Mouse (Mus musculus): Measurements from ENCODE around the gene Olfr175-ps1. TPM values are rescaled to one million over a fixed set of nuclear protein-coding genes. Genes with fewer than 3 reads are reported as not detected.

Gene Olfr175-ps1
- total RNA-seq (2021): not detected

DNA sequence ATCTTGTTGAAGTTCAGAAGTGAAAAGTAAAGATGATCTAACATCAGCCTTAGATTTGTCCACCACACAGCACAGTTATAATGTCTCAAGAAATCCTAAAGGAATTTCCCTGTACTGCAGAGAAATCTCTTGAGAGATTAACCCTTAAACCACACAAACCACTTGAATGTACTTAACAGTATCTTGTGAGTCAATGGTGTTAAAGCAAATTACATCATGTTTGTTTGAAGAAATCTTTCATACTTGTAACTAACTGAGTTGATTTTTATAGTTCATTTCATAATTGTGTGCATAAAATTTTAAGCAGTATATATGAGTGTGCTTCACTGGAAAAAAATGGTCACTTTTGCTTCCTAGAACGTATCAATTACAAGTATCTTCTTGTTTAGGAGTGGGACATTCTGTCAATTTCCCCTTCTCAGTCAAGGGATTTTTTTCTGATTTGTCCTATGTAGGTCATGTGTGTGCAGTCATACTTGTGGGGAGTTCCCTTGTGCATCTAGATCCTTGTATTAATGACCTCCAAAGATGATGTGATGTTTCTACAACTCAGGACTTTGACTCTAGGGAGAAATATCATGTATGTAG, at the start of gene Olfr175-ps1:
TSS of gene Olfr175-ps1 (minus strand) at position 51 of the 588 bp plus-strand sequence.
- intact Hi-C loops (cut with DNase I): no loop called here
- DNase-seq (ENCODE audit: extremely low spot score in 1 of 2, low spot score in 2 of 2): no peak

DNA sequence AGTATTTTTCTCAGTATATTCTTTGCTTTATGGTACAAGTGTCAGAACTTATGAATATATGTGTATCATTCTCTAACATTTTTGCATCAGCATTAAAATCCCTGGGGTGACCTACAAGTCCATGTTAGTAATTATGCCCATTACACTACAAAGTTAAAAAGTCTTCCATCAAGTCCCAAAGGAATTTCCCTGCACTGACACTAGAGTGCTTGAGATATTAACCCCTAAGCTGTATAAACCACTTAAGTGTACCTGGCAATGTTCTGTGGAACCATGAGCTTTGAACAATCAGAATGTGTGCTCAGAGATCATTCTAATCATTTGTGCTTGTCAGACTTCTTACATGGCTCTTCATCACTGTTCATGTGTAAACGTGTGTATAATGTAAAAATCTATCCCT, 48.1 kb upstream of the Olfr175-ps1 start, which contains the start of gene Olfr177:
TSS of gene Olfr177 (minus strand) at position 101 of the 400 bp plus-strand sequence.
- intact Hi-C loops (cut with DNase I): no loop called here

DNA sequence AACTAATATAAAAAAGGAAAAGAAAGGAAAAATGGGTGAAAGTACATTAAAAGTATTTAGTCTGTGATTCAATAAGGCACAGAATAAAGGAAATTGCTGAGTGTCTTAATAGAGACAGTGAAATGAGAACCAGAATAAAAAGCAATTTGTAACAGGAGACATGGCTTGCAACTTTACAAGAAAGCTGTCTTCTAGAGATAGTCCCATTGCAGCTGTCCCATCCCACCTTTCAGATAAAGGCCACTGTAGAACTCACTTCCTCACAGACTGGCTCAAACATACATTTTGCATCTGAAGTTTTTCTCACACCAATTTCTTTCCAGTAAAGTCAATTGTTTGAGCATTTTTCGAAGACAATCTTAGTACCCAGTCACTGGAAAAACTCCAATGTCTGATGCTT, 34.9 kb upstream of the Olfr175-ps1 start:
- DNase-seq (ENCODE audit: extremely low spot score in 1 of 2, low spot score in 2 of 2): no peak
- intact Hi-C loops (cut with DNase I): no loop called here

More for the DNA sequence above, 48.1 kb upstream of the Olfr175-ps1 start, which contains the start of gene Olfr177:
- DNase-seq (ENCODE audit: extremely low spot score in 1 of 2, low spot score in 2 of 2): no peak

DNA sequence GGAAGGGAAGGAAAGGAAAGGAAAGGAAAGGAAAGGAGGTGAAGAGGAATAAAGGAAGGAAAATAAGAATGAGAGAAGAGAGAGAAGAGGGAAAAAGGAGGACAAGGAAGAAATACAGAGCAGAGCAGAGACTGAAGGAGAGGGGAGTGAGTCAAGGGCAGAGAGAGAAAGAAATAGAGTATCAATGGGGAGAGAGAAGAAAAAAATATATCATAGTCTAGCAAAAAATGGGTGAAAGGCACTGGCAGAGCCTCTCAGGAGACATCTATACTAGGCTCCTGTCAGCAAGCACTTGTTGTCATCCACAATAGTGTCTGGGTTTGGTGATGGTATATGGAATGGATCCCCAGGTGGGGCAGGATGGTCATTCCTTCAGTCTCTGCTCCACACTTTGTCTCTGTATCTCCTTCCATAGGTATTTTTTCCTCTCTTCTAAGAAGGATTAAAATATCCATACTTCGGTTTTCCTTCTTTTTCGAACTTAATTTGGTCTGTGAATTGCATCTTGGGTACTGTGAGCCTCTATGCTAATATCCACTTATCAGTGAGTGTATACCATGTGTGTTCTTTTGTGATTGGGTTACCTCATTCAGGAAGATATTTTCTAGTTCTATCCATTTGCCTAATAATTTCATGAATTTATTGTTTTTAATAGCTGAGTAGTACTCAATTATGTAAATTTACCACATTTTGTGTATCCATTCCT, 33.6 kb upstream of the Olfr175-ps1 start:
- intact Hi-C loops (cut with DNase I): no loop called here

DNA sequence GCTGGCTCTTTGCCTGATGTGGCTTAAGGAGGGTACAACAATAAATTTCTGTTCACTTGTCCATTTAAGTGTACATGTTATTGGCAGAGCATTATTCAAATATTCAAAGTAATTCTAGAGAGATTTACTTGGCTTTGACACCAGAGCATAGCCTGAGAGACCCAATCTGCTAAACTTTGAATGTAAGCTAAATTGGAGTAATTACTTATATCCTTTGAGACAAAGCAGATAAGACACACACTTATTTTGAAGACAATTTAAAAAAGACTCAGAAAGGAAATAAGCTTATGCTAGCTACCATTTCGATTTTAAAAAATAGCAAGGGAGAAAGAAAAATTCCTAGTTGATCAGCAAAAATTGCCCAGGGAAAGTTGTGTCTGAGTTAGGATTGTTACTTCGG, 26.4 kb downstream of the Olfr175-ps1 start, which contains the start of gene Olfr173:
TSS of gene Olfr173 (minus strand) at position 101 of the 400 bp plus-strand sequence.
- intact Hi-C loops (cut with DNase I): no loop called here
- DNase-seq (ENCODE audit: extremely low spot score in 1 of 2, low spot score in 2 of 2): no peak

More for the DNA sequence above, 33.6 kb upstream of the Olfr175-ps1 start:
- no peak for DNase-seq (ENCODE audit: extremely low spot score in 1 of 2, low spot score in 2 of 2)

Other genes with a start within 250 kb of the Olfr175-ps1 start
- gene Gm813, start 209.8 kb downstream of the Olfr175-ps1 start, total RNA-seq (2021): not detected
- gene E330017A01Rik, start 188.0 kb downstream of the Olfr175-ps1 start, total RNA-seq (2021): not detected
- gene Cpox, start 156.5 kb downstream of the Olfr175-ps1 start, total RNA-seq (2021): 10 to 100 TPM; 27.7 to 28.9 TPM
- gene Gpr15, start 107.7 kb downstream of the Olfr175-ps1 start, total RNA-seq (2021): not detected
- 100 to 1,000 TPM; 119 to 122 TPM for gene Cldnd1, start 98.9 kb downstream of the Olfr175-ps1 start, total RNA-seq (2021)
- gene Olfr172, start 63.6 kb downstream of the Olfr175-ps1 start, total RNA-seq (2021): not detected
- not detected for gene Olfr173, start 26.5 kb downstream of the Olfr175-ps1 start, total RNA-seq (2021)
- not detected for gene Olfr177, start 48.0 kb upstream of the Olfr175-ps1 start, total RNA-seq (2021)
- gene Olfr178, start 65.3 kb upstream of the Olfr175-ps1 start, total RNA-seq (2021): not detected
- not detected for gene Olfr181, start 102.0 kb upstream of the Olfr175-ps1 start, total RNA-seq (2021)
- not detected for gene Olfr180, start 102.6 kb upstream of the Olfr175-ps1 start, total RNA-seq (2021)
- not detected for gene Olfr183, start 168.6 kb upstream of the Olfr175-ps1 start, total RNA-seq (2021)
- not detected for gene Olfr186, start 203.5 kb upstream of the Olfr175-ps1 start, total RNA-seq (2021)
- gene Olfr187, start 213.0 kb upstream of the Olfr175-ps1 start, total RNA-seq (2021): not detected